Mouse (Mus musculus) urinary bladder, postnatal 4 days (tissue): ENCODE measurements at regions not wholly inside any gene's neighbourhood (a gene's known extent, or its start where the extent isn't known, plus 50 kb on each side); places are given as distances from the start of the nearest gene placed in this dataset.

ENCODE experiments used
- DNase-seq, 2 experiments: peaks; one replicate each; pipeline ENCODE4 v3.0.0; 2021 to 2022; ENCODE audit warnings: low spot score in 2 of 2

DNA sequence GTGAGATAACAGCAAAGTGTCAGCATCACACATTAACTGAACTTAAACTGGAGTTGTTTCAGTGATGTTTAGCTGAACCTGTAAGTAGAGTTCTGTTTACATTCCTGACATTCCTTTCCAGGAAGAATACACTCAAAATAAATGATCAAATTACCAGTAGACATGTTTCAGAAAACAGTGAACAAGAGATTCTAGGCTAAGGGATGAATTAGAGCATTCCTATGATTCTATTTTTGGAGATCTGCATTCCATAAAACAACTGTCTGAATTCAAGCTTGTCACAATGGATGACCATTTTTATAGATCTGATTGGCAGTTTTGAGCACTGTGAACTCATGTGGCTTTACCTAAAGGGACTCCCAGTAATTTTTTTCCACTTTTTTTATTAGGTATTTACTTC is 125.0 kb upstream of the Gm765 start:
- DNase-seq: no peak

- no peak for DNase-seq
Measured at GRCm38 (mm10) chr6:98452277-98452676, 109.7 kb upstream of the Gm765 start.

DNA sequence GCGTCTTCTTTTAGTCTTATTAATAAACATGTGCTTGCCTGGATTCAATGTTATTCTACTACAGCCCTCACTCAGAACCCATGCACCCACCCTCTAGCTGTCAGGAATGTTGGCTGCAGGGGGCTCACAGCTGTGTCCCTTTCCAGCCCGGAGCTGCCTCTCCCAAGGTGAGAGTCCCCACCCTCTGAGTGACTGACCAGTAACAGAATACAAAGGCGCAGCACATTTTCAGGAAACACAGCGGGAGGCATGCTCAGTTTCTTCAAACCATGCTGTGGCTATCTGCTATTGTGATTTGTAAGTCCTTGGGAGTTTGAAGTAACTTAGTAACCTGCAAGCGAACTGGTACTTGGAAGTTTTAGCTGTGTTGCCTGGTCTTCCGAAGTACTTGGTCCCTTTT is 93.1 kb upstream of the Gm765 start:
- DNase-seq: no peak

DNA sequence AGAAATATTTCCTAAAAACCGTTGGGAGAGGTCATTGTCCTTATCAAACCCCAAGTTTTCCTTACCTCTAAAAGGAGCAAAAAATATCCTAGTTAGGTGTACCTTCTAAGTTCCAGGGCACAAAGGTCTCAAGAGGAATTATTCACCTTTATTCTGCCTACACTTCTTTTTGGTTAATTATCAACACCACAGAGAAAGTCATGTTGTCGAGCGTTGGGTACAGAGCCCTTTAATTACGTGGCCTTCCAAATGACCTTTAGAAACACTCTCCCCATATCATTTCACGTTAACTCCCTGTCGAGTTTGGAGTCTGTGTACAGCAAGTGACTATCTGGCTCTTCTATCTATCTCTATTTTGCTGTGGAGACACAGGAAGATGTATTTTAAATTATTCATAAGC is 90.7 kb upstream of the Gm765 start:
- DNase-seq: no peak

DNA sequence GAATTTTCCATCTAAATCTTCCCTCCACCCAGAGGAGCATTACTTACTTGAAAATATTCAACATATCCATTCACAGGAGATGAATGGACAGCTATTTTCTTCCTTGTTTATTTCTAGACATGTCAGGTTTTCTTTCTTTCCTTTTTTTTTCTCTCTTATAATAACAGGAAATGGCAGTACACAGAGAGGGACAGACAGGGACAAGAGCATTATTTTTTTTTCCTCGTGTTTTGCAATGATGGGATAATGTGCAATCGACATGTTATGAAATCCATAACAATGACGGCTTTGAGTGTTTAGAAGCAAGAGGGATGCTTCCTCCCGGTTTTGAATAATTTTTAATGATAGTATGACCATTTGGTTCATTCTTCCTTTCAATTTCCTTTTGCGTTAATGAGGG is 86.6 kb upstream of the Gm765 start:
- DNase-seq: no peak

DNA sequence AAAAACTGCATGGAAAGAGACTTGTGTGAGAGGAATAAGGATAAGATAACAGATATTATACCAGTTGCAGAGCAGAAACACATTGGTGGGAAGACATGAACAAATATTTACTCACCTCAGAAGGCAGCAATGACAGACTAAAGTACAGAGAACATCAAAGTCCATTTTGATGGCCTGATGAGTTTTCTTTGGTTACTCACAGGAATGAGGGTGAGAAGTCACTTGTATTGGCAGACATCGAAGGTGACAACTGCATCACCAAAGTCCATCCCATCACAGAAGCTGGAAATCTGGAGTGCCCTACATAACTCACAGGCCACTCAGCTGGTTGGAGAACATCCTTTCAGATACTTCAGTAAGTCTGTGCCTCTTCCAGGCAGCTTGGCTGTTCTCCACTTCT is 60.1 kb upstream of the Gm765 start:
- no peak for DNase-seq

GRCm38 (mm10) chr6:98394589-98394988 is 52.0 kb upstream of the Gm765 start:
- no peak for DNase-seq
